Mouse (Mus musculus) neural tube, embryonic 10.5 days (tissue): ENCODE measurements around the gene Ndufa11.

ENCODE experiments used
- DNase-seq: peaks from one replicate; pipeline ENCODE4 v3.0.0-alpha.2; 2017; ENCODE audit warnings: low spot score; ENCODE audit errors: extremely low spot score

Ndufa11 gene

GRCm38 (mm10) chr17:56717363-56718058, at the start of gene Ndufa11, which contains the start of gene Vmac:
TSS of gene Ndufa11 (plus strand) at chr17:56717767.
TSS of gene Vmac (minus strand) at chr17:56718022.
- DNase-seq: peak; percentile 99

GRCm38 (mm10) chr17:56668384-56669144, 49.0 kb upstream of the Ndufa11 start:
- peak; percentile 93 for DNase-seq

- no peak for DNase-seq
These were observed 47.8 kb upstream of the Ndufa11 start for GRCm38 (mm10) chr17:56669766-56670165.

GRCm38 (mm10) chr17:56672941-56673646, 44.5 kb upstream of the Ndufa11 start, which contains the start of gene Ranbp3:
TSS of gene Ranbp3 (plus strand) at chr17:56673294.
- peak; percentile 100 for DNase-seq

GRCm38 (mm10) chr17:56673647-56674416, 43.7 kb upstream of the Ndufa11 start:
- no peak for DNase-seq

GRCm38 (mm10) chr17:56681791-56682190, 35.8 kb upstream of the Ndufa11 start:
- DNase-seq: no peak

- no peak for DNase-seq
These were observed 34.7 kb upstream of the Ndufa11 start for GRCm38 (mm10) chr17:56682880-56683279.

GRCm38 (mm10) chr17:56683546-56684140, 33.9 kb upstream of the Ndufa11 start:
- no peak for DNase-seq

- DNase-seq: no peak
These were observed 32.9 kb upstream of the Ndufa11 start for GRCm38 (mm10) chr17:56684649-56685048.

GRCm38 (mm10) chr17:56686801-56687200, 30.8 kb upstream of the Ndufa11 start:
- no peak for DNase-seq

- no peak for DNase-seq
These were observed 29.5 kb upstream of the Ndufa11 start for GRCm38 (mm10) chr17:56688045-56688444.

- DNase-seq: no peak
These were observed 28.9 kb upstream of the Ndufa11 start for GRCm38 (mm10) chr17:56688689-56689088.

- DNase-seq: no peak
These were observed 24.2 kb upstream of the Ndufa11 start for GRCm38 (mm10) chr17:56693395-56693794.

- no peak for DNase-seq
These were observed 23.7 kb upstream of the Ndufa11 start for GRCm38 (mm10) chr17:56693851-56694310.

- DNase-seq: no peak
These were observed 17.1 kb upstream of the Ndufa11 start for GRCm38 (mm10) chr17:56700451-56700850.

- DNase-seq: no peak
These were observed 14.5 kb upstream of the Ndufa11 start for GRCm38 (mm10) chr17:56703038-56703437.

- no peak for DNase-seq
These were observed 11.1 kb upstream of the Ndufa11 start for GRCm38 (mm10) chr17:56706515-56706914.

- no peak for DNase-seq
These were observed 8.9 kb upstream of the Ndufa11 start for GRCm38 (mm10) chr17:56708692-56709091.

GRCm38 (mm10) chr17:56709708-56710107, 7.9 kb upstream of the Ndufa11 start:
- DNase-seq: no peak

- DNase-seq: no peak
These were observed 2.2 kb upstream of the Ndufa11 start for GRCm38 (mm10) chr17:56715360-56715759.
